ENCODE assay signal across 8 mouse cellular contexts in genomic region chr13:97197932-97198562, GRCm38 (mm10). TPM values are rescaled to one million over a fixed set of nuclear protein-coding genes. Genes with fewer than 3 reads are reported as not detected.
DNase-seq lines count a peak whose midpoint lies in the region; ATAC-seq and TF ChIP-seq lines count a peak whose summit lies in the region.

Gene Hexb, minus strand, starts transcription at chr13:97198357.

- H3K36me3 ChIP-seq in embryonic facial prominence, embryonic 13.5 days: no peaks in the 10 kb centered on the region
- no peaks in the 10 kb centered on the region for H3K36me3 ChIP-seq in kidney, adult 2 months (ENCODE audit: control insufficient read depth, insufficient read depth, low read length)
- no peaks in the 10 kb centered on the region for H3K36me3 ChIP-seq in limb, embryonic 13.5 days
- H3K36me3 ChIP-seq in midbrain, embryonic 15.5 days (replicated peaks): no peaks in the 10 kb centered on the region

- H3K27me3 ChIP-seq in embryonic facial prominence, embryonic 13.5 days: no peaks in the 10 kb centered on the region
- no peaks in the 10 kb centered on the region for H3K27me3 ChIP-seq in kidney, adult 2 months (replicated peaks; ENCODE audit: control insufficient read depth, insufficient read depth, low read length)
- H3K27me3 ChIP-seq in limb, embryonic 13.5 days: no peaks in the 10 kb centered on the region
- H3K27me3 ChIP-seq in midbrain, embryonic 15.5 days (replicated peaks): no peaks in the 10 kb centered on the region

- H3K9ac ChIP-seq in embryonic facial prominence, embryonic 13.5 days: peak within 1 kb of the TSS; percentile 82
- H3K9ac ChIP-seq in limb, embryonic 13.5 days: peak within 1 kb of the TSS; percentile 80
- H3K9ac ChIP-seq in midbrain, embryonic 15.5 days: peak within 1 kb of the TSS; percentile 54

- H3K4me2 ChIP-seq in embryonic facial prominence, embryonic 13.5 days: peak within 1 kb of the TSS; percentile 91
- peak within 1 kb of the TSS; percentile 84 for H3K4me2 ChIP-seq in limb, embryonic 13.5 days (replicated peaks)
- peak within 1 kb of the TSS; percentile 79 for H3K4me2 ChIP-seq in midbrain, embryonic 15.5 days

- peak within 1 kb of the TSS; percentile 71 for H3K4me3 ChIP-seq in embryonic facial prominence, embryonic 13.5 days
- H3K4me3 ChIP-seq in kidney, adult 2 months (ENCODE audit: insufficient read depth, low read depth, low read length): peak within 1 kb of the TSS; percentile 89
- peak within 1 kb of the TSS; percentile 75 for H3K4me3 ChIP-seq in limb, embryonic 13.5 days
- peak within 1 kb of the TSS; percentile 54 for H3K4me3 ChIP-seq in midbrain, embryonic 15.5 days

- H3K4me1 ChIP-seq in embryonic facial prominence, embryonic 13.5 days: peaks cover 8% of the 10 kb centered on the region; the same call in 1 of the 2 replicates
- H3K4me1 ChIP-seq in kidney, adult 2 months (ENCODE audit: control insufficient read depth, insufficient read depth, low read length): peaks cover 3% of the 10 kb centered on the region; the same call in 1 of the 2 replicates
- H3K4me1 ChIP-seq in limb, embryonic 13.5 days: peaks cover 16% of the 10 kb centered on the region; the same call in 1 of the 2 replicates
- peaks cover 4% of the 10 kb centered on the region; the same call in 1 of the 2 replicates for H3K4me1 ChIP-seq in midbrain, embryonic 15.5 days

- H3K27ac ChIP-seq in embryonic facial prominence, embryonic 13.5 days: peak within 1 kb of the TSS; percentile 73; the same call in 1 of the 2 replicates
- H3K27ac ChIP-seq in kidney, adult 2 months (ENCODE audit: insufficient read depth, low read depth, low read length): peak within 1 kb of the TSS; percentile 73
- no peak within 1 kb of the TSS; the same call in 1 of the 2 replicates for H3K27ac ChIP-seq in limb, embryonic 13.5 days
- peak within 1 kb of the TSS; percentile 55; the same call in 1 of the 2 replicates for H3K27ac ChIP-seq in midbrain, embryonic 15.5 days

- WGBS in embryonic facial prominence, embryonic 13.5 days: under 1% methylated on average over 45 of the region's 45 CpGs
- WGBS in kidney, adult 2 months: under 1% methylated on average over 45 of the region's 45 CpGs
- under 1% methylated on average over 44 of the region's 45 CpGs for WGBS in limb, embryonic 13.5 days
- WGBS in midbrain, embryonic 15.5 days: under 1% methylated on average over 45 of the region's 45 CpGs

- peak; percentile 79 for ATAC-seq in embryonic facial prominence, embryonic 13.5 days (ENCODE audit: insufficient number of reproducible peaks, insufficient read depth, low FRiP score, low TSS enrichment, low read depth)
- ATAC-seq in limb, embryonic 13.5 days (ENCODE audit: low FRiP score, low read depth): peak; percentile 93
- peak; percentile 91 for ATAC-seq in midbrain, embryonic 15.5 days (replicated peaks)

- no peaks in the 10 kb centered on the region for H3K9me3 ChIP-seq in embryonic facial prominence, embryonic 13.5 days
- H3K9me3 ChIP-seq in limb, embryonic 13.5 days: no peaks in the 10 kb centered on the region
- H3K9me3 ChIP-seq in midbrain, embryonic 15.5 days: no peaks in the 10 kb centered on the region

- peak; percentile 58 for TF ChIP-seq POLR2A in kidney, adult 2 months (IDR thresholded peaks at IDR 0.05; ENCODE audit: low read depth, low read length)

- 0 out of 2 replicates have a peak, but pooled peaks have one; percentile 3 for TF ChIP-seq CTCF in kidney, adult 2 months (conservative IDR thresholded peaks at IDR 0.05; ENCODE audit: insufficient read depth, insufficient read length, low read depth, low read length)

- DNase-seq in 416B (ENCODE audit: low read depth): peak; percentile 95
- peak; percentile 96 to 97 for DNase-seq in adrenal gland, postnatal 36 days
- peak; percentile 96 to 98 for DNase-seq in heart, adult 18-20 months
- peak; percentile 98 for DNase-seq in kidney, adult 2 months
- DNase-seq in spleen, adult 18-20 months: peak; percentile 91 to 94

RNA-seq across cellular contexts. Expression of gene Hexb, which starts in this region (rescaled TPM):
- total RNA-seq in adrenal gland, postnatal 36 days (2021): 10 to 100 TPM; 27.6 to 29.2 TPM
- polyA plus RNA-seq in embryonic facial prominence, embryonic 13.5 days (2015; fragmentation: Nextera tagmentation; extraction: Ambion mirVana): 26.8 and 33.4 TPM in 2 replicates
- 10 to 100 TPM; 22.3 to 24.2 TPM for total RNA-seq in heart, adult 18-20 months (2021)
- polyA plus RNA-seq in kidney, adult 2 months (2012; rRNA removed): 149 and 205 TPM in 2 replicates
- polyA plus RNA-seq in limb, embryonic 13.5 days (2015; fragmentation: Nextera tagmentation; extraction: Ambion mirVana): 38.3 and 40.3 TPM in 2 replicates
- polyA plus RNA-seq in midbrain, embryonic 15.5 days (2015; fragmentation: Nextera tagmentation; extraction: Ambion mirVana): 35.8 and 43.1 TPM in 2 replicates
